Mouse (Mus musculus): Measurements from ENCODE around the gene Kat5. TPM values are rescaled to one million over a fixed set of nuclear protein-coding genes. Genes with fewer than 3 reads are reported as not detected.

Gene Kat5
- polyA plus RNA-seq, 1 experiment from 2014 or later, result 55.1 TPM

DNA sequence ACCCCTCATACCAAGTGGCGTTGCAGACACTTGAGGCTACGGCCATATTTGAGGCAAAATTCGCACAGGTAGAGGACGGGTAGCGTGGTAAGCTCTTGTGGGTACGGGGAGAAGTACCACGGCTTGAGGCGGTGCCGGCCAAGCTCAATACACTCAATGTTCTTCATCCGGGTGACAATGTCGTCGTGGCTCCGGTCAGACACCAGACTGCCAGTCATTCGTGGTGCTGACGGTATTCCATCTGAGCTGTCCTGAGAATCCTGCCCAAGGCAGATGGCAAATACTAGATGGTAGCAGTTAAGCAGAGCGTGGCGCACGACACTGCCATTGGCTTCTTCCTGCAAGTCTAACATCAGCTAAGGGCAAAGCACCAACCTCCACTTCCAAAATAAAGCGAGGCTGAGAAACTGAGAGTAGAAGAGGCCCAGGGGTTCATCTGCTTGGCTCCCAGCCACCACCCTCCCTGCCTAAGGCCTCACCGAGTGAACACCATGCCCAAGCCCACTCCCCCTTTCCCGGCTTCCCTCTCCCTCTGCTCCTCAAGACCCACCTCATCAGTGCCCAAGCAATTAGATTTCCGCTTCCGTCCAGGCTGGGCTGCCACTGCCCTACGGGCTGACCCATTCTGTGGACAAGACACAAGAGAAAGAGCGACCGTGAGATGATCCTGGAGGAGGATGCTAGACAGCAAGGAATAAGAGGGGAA is 2.2 kb downstream of the Kat5 start:
- peaks cover 19% of the 10 kb centered on the region for H3K4me1 ChIP-seq (replicated peaks; ENCODE audit: control insufficient read depth, insufficient read depth, low read length)
- peaks cover 34% of the 10 kb centered on the region for H3K36me3 ChIP-seq (ENCODE audit: control insufficient read depth, insufficient read depth, low read length)
- 93% methylated on average over 26 of the region's 26 CpGs for WGBS
- no peak overlapping the region for H3K9ac ChIP-seq (ENCODE audit: low read length)
- no peak overlapping the region for H3K27ac ChIP-seq (ENCODE audit: low read length)
- no peaks in the 10 kb centered on the region for H3K9me3 ChIP-seq (ENCODE audit: control insufficient read depth, low read length)
- no peak overlapping the region for H3K4me3 ChIP-seq (ENCODE audit: low read length)
- no peaks in the 10 kb centered on the region for H3K27me3 ChIP-seq (ENCODE audit: control insufficient read depth, insufficient read depth, low read depth, low read length)
- no peak for ATAC-seq (ENCODE audit: low read depth)
- H3K4me2 ChIP-seq (ENCODE audit: low read depth, low read length), result no peak overlapping the region

GRCm38 (mm10) chr19:5606196-5606595 is 3.8 kb downstream of the Kat5 start:
- Histone ChIP-seq H3K4me2 (ENCODE audit: low read depth, low read length) (no peak overlapping the region), H3K27ac (ENCODE audit: low read length) (no peak overlapping the region), H3K4me1 (replicated peaks; ENCODE audit: control insufficient read depth, insufficient read depth, low read length) (peaks cover 24% of the 10 kb centered on the region), H3K9me3 (ENCODE audit: control insufficient read depth, low read length) (no peaks in the 10 kb centered on the region), H3K27me3 (ENCODE audit: control insufficient read depth, insufficient read depth, low read depth, low read length) (no peaks in the 10 kb centered on the region), H3K9ac (ENCODE audit: low read length) (no peak overlapping the region), H3K4me3 (ENCODE audit: low read length) (no peak overlapping the region), H3K36me3 (ENCODE audit: control insufficient read depth, insufficient read depth, low read length) (peaks cover 34% of the 10 kb centered on the region)
- WGBS, result 71% methylated on average over 8 of the region's 8 CpGs
- no peak for ATAC-seq (ENCODE audit: low read depth)

DNA sequence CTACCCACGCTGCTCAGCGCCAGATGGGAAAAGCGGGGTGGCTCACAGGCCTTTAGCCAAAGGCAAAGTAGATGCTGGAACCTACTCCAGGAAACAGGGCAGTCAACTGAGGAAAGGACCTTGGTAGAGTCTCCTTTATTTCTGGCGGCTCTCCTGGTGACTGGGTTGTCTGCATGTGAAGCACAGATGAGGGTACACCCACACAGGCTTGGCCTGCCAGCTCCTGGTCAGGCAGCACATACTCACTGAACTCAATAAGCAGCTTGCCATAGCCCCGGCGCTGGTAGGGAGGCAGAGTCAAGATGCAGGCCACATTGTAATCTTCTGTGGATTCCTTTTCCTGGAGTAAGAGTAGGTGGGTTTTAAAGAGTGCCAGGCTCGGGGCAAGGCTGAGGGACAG is 4.9 kb downstream of the Kat5 start:
- Histone ChIP-seq H3K4me2 (ENCODE audit: low read depth, low read length) (no peak overlapping the region), H3K27me3 (ENCODE audit: control insufficient read depth, insufficient read depth, low read depth, low read length) (no peaks in the 10 kb centered on the region), H3K36me3 (ENCODE audit: control insufficient read depth, insufficient read depth, low read length) (peaks cover 34% of the 10 kb centered on the region), H3K4me1 (replicated peaks; ENCODE audit: control insufficient read depth, insufficient read depth, low read length) (peaks cover 18% of the 10 kb centered on the region), H3K9me3 (ENCODE audit: control insufficient read depth, low read length) (no peaks in the 10 kb centered on the region), H3K27ac (ENCODE audit: low read length) (no peak overlapping the region), H3K4me3 (ENCODE audit: low read length) (no peak overlapping the region), H3K9ac (ENCODE audit: low read length) (no peak overlapping the region)
- WGBS, result 87% methylated on average over 7 of the region's 7 CpGs
- no peak for ATAC-seq (ENCODE audit: low read depth)

DNA sequence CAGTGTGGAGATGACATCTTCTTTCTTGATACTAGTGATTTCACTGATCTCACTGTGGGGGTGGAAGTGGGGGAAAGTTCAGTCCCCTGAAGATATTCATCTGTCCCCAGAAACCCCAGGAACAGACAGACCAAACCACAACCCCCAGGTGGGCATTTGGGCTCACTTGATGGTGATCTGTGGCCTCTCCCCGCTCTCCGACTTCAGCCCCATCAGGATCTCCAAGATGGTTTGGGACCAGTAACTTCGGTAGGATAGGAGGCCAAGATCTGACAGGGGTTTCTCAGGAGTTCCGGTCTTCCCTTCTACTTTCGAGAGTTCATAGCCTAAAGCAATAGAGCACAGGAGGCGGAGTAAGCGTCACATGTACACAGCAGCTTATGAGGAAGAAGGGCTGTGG is 6.4 kb downstream of the Kat5 start:
- Histone ChIP-seq H3K4me2 (ENCODE audit: low read depth, low read length) (no peak overlapping the region), H3K27me3 (ENCODE audit: control insufficient read depth, insufficient read depth, low read depth, low read length) (no peaks in the 10 kb centered on the region), H3K9me3 (ENCODE audit: control insufficient read depth, low read length) (no peaks in the 10 kb centered on the region), H3K27ac (ENCODE audit: low read length) (no peak overlapping the region), H3K36me3 (ENCODE audit: control insufficient read depth, insufficient read depth, low read length) (peaks cover 34% of the 10 kb centered on the region), H3K4me1 (replicated peaks; ENCODE audit: control insufficient read depth, insufficient read depth, low read length) (peaks cover 12% of the 10 kb centered on the region), H3K9ac (ENCODE audit: low read length) (no peak overlapping the region), H3K4me3 (ENCODE audit: low read length) (no peak overlapping the region)
- WGBS, result 83% methylated on average over 7 of the region's 7 CpGs
- ATAC-seq (ENCODE audit: low read depth), result no peak

DNA sequence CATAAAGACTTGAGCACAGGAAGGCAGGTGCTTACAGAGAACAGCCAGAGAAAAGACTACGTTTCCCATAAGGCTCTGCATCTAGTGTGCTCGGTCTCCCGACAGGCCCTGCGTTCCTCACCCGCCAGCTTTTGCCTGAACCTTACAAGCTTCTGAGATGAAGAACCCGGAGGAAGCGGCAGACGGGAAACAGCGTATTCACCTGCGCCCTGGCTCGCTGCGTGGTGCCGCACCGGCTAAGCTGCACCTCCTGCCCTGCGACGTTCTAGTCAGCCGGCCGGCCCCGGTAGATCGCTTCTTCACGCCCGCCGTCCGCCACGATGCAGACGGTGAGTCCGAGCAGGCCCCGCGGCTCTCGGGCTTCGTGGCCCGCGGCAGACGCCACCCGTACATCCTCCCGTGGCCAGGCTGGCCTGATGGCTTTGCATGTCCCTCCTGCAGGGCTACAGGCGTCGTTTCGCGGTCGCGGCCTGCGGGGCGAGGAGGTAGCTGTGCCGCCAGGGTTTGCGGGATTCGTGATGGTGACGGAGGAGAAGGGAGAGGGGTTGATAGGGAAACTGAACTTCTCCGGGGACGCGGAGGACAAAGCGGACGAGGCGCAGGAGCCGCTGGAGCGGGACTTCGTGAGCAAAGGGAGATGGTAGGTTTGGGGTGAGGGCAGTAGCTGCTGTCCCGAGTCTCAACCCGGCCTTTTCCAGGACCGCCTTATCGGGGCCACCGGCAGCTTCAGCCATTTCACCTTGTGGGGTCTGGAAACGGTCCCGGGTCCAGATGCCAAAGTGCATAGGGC is 8.1 kb downstream of the Kat5 start, which contains the start of gene Rnaseh2c:
Rnaseh2c (plus strand) TSS at position 122 of the 790 bp plus-strand sequence.
- peaks cover 24% of the 10 kb centered on the region for H3K36me3 ChIP-seq (ENCODE audit: control insufficient read depth, insufficient read depth, low read length)

GRCm38 (mm10) chr19:5599224-5599623 is 10.8 kb downstream of the Kat5 start:
- Histone ChIP-seq H3K9ac (ENCODE audit: low read length) (no peak overlapping the region), H3K27me3 (ENCODE audit: control insufficient read depth, insufficient read depth, low read depth, low read length) (no peaks in the 10 kb centered on the region), H3K27ac (ENCODE audit: low read length) (no peak overlapping the region), H3K4me1 (replicated peaks; ENCODE audit: control insufficient read depth, insufficient read depth, low read length) (peaks cover 11% of the 10 kb centered on the region), H3K36me3 (ENCODE audit: control insufficient read depth, insufficient read depth, low read length) (0 out of 2 replicates have a peak, but pooled peaks cover 3% of the 10 kb centered on the region), H3K9me3 (ENCODE audit: control insufficient read depth, low read length) (no peaks in the 10 kb centered on the region), H3K4me3 (ENCODE audit: low read length) (no peak overlapping the region), H3K4me2 (ENCODE audit: low read depth, low read length) (no peak overlapping the region)
- WGBS, result 68% methylated on average over 4 of the region's 4 CpGs
- ATAC-seq (ENCODE audit: low read depth), result no peak

More for the DNA sequence above, 8.1 kb downstream of the Kat5 start, which contains the start of gene Rnaseh2c:
- peak; percentile 91 for ATAC-seq (ENCODE audit: low read depth)
- H3K4me2 ChIP-seq (ENCODE audit: low read depth, low read length), result peak within 1 kb of the TSS; percentile 84
- H3K4me3 ChIP-seq (ENCODE audit: low read length), result peak within 1 kb of the TSS; percentile 82
- peak within 1 kb of the TSS; percentile 95 for H3K9ac ChIP-seq (ENCODE audit: low read length)
- WGBS, result under 1% methylated on average over 63 of the region's 64 CpGs
- peaks cover 11% of the 10 kb centered on the region for H3K4me1 ChIP-seq (replicated peaks; ENCODE audit: control insufficient read depth, insufficient read depth, low read length)
- H3K27ac ChIP-seq (ENCODE audit: low read length), result peak within 1 kb of the TSS; percentile 85
- no peaks in the 10 kb centered on the region for H3K27me3 ChIP-seq (ENCODE audit: control insufficient read depth, insufficient read depth, low read depth, low read length)
- H3K9me3 ChIP-seq (ENCODE audit: control insufficient read depth, low read length), result no peaks in the 10 kb centered on the region

- Histone ChIP-seq H3K4me3 (ENCODE audit: low read length) (no peak overlapping the region), H3K9me3 (ENCODE audit: control insufficient read depth, low read length) (no peaks in the 10 kb centered on the region), H3K9ac (ENCODE audit: low read length) (no peak overlapping the region), H3K27me3 (ENCODE audit: control insufficient read depth, insufficient read depth, low read depth, low read length) (no peaks in the 10 kb centered on the region), H3K4me2 (ENCODE audit: low read depth, low read length) (no peak overlapping the region), H3K4me1 (replicated peaks; ENCODE audit: control insufficient read depth, insufficient read depth, low read length) (no peaks in the 10 kb centered on the region), H3K27ac (ENCODE audit: low read length) (no peak overlapping the region), H3K36me3 (ENCODE audit: control insufficient read depth, insufficient read depth, low read length) (no peaks in the 10 kb centered on the region)
- 84% methylated on average over 6 of the region's 6 CpGs for WGBS
- ATAC-seq (ENCODE audit: low read depth), result no peak
These were observed 18.1 kb downstream of the Kat5 start for GRCm38 (mm10) chr19:5591888-5592287.

- no peak overlapping the region for H3K9ac ChIP-seq (ENCODE audit: low read length)
- H3K4me1 ChIP-seq (replicated peaks; ENCODE audit: control insufficient read depth, insufficient read depth, low read length), result no peaks in the 10 kb centered on the region
- H3K27ac ChIP-seq (ENCODE audit: low read length), result no peak overlapping the region
- no peak overlapping the region for H3K4me3 ChIP-seq (ENCODE audit: low read length)
- no peak for ATAC-seq (ENCODE audit: low read depth)
- H3K9me3 ChIP-seq (ENCODE audit: control insufficient read depth, low read length), result no peaks in the 10 kb centered on the region
- no peak overlapping the region for H3K4me2 ChIP-seq (ENCODE audit: low read depth, low read length)
- H3K27me3 ChIP-seq (ENCODE audit: control insufficient read depth, insufficient read depth, low read depth, low read length), result no peaks in the 10 kb centered on the region
- WGBS, result 77% methylated on average over 9 of the region's 9 CpGs
- H3K36me3 ChIP-seq (ENCODE audit: control insufficient read depth, insufficient read depth, low read length), result no peaks in the 10 kb centered on the region
These were observed 20.9 kb downstream of the Kat5 start for GRCm38 (mm10) chr19:5589159-5589558.

- Histone ChIP-seq H3K27me3 (ENCODE audit: control insufficient read depth, insufficient read depth, low read depth, low read length) (no peaks in the 10 kb centered on the region), H3K9me3 (ENCODE audit: control insufficient read depth, low read length) (no peaks in the 10 kb centered on the region), H3K4me3 (ENCODE audit: low read length) (no peak overlapping the region), H3K27ac (ENCODE audit: low read length) (no peak overlapping the region), H3K4me2 (ENCODE audit: low read depth, low read length) (no peak overlapping the region), H3K4me1 (replicated peaks; ENCODE audit: control insufficient read depth, insufficient read depth, low read length) (no peaks in the 10 kb centered on the region), H3K9ac (ENCODE audit: low read length) (no peak overlapping the region), H3K36me3 (ENCODE audit: control insufficient read depth, insufficient read depth, low read length) (no peaks in the 10 kb centered on the region)
- ATAC-seq (ENCODE audit: low read depth), result no peak
- WGBS, result 66% methylated on average over 2 of the region's 2 CpGs
These were observed 28.0 kb downstream of the Kat5 start for GRCm38 (mm10) chr19:5581995-5582394.

Measured in lung, embryonic 16.5 days (tissue).